Mouse (Mus musculus) gastrocnemius, adult 8-10 months (tissue): ENCODE results near the gene Scrg1. TPM values are rescaled to one million over a fixed set of nuclear protein-coding genes. Genes with fewer than 3 reads are reported as not detected.
"Not testable (repeated sequence)": the region's sequence is repeated elsewhere in the genome, so short reads cannot be mapped to it uniquely, and the experiment has no call there.

Source experiments
- DNase-seq, 2 experiments: peaks; one replicate each; pipeline ENCODE4 v3.0.0; 2022; ENCODE audit warnings: low spot score in 2 of 2
- total RNA-seq, 4 experiments: library from RNA; stranded (reverse); gene quantifications; 2 replicates each; pipeline ENCODE4 v1.2.4; 2022

Gene Scrg1
- total RNA-seq, result not detected

GRCm38 (mm10) chr8:57455765-57456164, at the start of gene Scrg1:
Gene Scrg1, plus strand, starts transcription at chr8:57455923.
- DNase-seq, result no peak

- DNase-seq, result no peak
These were observed 49.4 kb upstream of the Scrg1 start for GRCm38 (mm10) chr8:57406366-57406765.

- DNase-seq, result no peak
These were observed 46.4 kb upstream of the Scrg1 start for GRCm38 (mm10) chr8:57409333-57409732.

- DNase-seq, result no peak
These were observed 45.8 kb upstream of the Scrg1 start for GRCm38 (mm10) chr8:57409779-57410472.

GRCm38 (mm10) chr8:57410473-57410863, 45.3 kb upstream of the Scrg1 start:
- no peak for DNase-seq

GRCm38 (mm10) chr8:57411366-57411765, 44.4 kb upstream of the Scrg1 start:
- DNase-seq, result no peak

GRCm38 (mm10) chr8:57416827-57417226, 38.9 kb upstream of the Scrg1 start:
- DNase-seq, result no peak

GRCm38 (mm10) chr8:57426074-57426473, 29.6 kb upstream of the Scrg1 start:
- DNase-seq, result no peak

- no peak for DNase-seq
These were observed 27.9 kb upstream of the Scrg1 start for GRCm38 (mm10) chr8:57427581-57428366.

GRCm38 (mm10) chr8:57428566-57428965, 27.2 kb upstream of the Scrg1 start:
- DNase-seq, result no peak

- DNase-seq, result peak; percentile 8 to 21
These were observed 26.4 kb upstream of the Scrg1 start for GRCm38 (mm10) chr8:57429166-57429887.

GRCm38 (mm10) chr8:57429888-57430274, 25.8 kb upstream of the Scrg1 start:
- not testable (repeated sequence) for DNase-seq

- no peak for DNase-seq
These were observed 24.8 kb upstream of the Scrg1 start for GRCm38 (mm10) chr8:57430901-57431300.

- no peak for DNase-seq
These were observed 22.9 kb upstream of the Scrg1 start for GRCm38 (mm10) chr8:57432802-57433201.

- no peak for DNase-seq
These were observed 19.8 kb upstream of the Scrg1 start for GRCm38 (mm10) chr8:57435768-57436436.

GRCm38 (mm10) chr8:57436437-57436796, 19.3 kb upstream of the Scrg1 start:
- no peak for DNase-seq

GRCm38 (mm10) chr8:57441131-57441530, 14.6 kb upstream of the Scrg1 start:
- no peak for DNase-seq

- no peak for DNase-seq
These were observed 14.2 kb upstream of the Scrg1 start for GRCm38 (mm10) chr8:57441556-57441955.

GRCm38 (mm10) chr8:57443289-57443688, 12.4 kb upstream of the Scrg1 start:
- no peak for DNase-seq

GRCm38 (mm10) chr8:57445901-57446300, 9.8 kb upstream of the Scrg1 start:
- not testable (repeated sequence) for DNase-seq

- DNase-seq, result no peak
These were observed 5.0 kb upstream of the Scrg1 start for GRCm38 (mm10) chr8:57450726-57451125.

GRCm38 (mm10) chr8:57451896-57452295, 3.8 kb upstream of the Scrg1 start:
- no peak for DNase-seq
